Mouse (Mus musculus): Measurements from ENCODE around the gene Nol12.

Nol12 gene

GRCm38 (mm10) chr15:78990970-78991525 lies 56.3 kb downstream of the Nol12 start:
- no peak for DNase-seq (ENCODE audit: low spot score in 2 of 2)

DNA sequence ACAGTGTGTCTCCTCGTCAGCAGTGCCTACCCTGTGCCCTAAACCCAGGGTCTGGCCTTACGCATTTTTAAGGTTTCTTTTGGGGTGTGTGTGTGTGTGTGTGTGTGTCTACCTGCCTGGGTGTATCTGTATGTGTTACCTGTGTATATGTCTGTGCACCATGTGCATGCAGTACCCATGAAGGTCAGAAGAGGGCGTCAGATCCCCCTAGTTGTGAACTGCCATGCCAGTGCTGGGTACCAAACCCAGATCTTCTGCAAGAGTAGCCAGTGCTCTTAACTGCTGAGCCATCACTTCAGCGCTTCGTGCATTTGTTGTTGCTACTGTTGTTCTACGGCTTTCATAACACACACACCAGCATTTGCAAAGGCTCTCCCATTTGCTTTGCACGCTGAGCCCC lies 57.5 kb downstream of the Nol12 start:
- no peak for DNase-seq (ENCODE audit: low spot score in 2 of 2)

DNA sequence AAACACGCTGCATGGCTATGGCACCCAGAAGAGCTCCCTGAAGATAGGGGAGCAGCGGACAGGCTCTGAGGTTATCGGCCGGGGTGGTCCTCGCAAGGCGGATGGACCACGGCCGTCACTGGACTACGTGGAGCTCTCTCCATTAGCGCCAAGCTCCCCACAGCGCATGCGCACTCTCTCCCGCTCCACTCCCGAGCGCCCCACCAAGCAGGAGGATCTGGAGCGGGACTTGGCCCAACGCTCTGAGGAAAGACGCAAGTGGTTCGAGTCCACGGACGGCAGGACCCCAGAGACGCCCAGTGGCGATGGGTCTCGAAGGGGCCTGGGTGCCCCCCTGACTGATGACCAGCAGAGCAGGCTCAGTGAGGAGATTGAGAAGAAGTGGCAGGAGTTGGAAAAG lies 58.2 kb downstream of the Nol12 start:
- DNase-seq (ENCODE audit: low spot score in 2 of 2): no peak
